Mouse (Mus musculus): ENCODE data around the gene Vstm5. TPM values are rescaled to one million over a fixed set of nuclear protein-coding genes. Genes with fewer than 3 reads are reported as not detected.

Gene Vstm5
- 16.1 TPM for polyA plus RNA-seq (2015; fragmentation: Illumina TruSeq; extraction: RNeasy Lipid Tissue Mini Kit (QIAGEN cat#74804); ENCODE audit: low read depth, low replicate concordance)

GRCm38 (mm10) chr9:15239042-15239925, at the start of gene Vstm5:
Gene Vstm5 (plus strand): TSS chr9:15239045.

GRCm38 (mm10) chr9:15279649-15280490, 41.0 kb downstream of the Vstm5 start, which contains the start of gene Med17:
Gene Med17 (minus strand): TSS chr9:15279931.

GRCm38 (mm10) chr9:15305503-15306397, 66.9 kb downstream of the Vstm5 start, which contains the start of gene Taf1d:
Gene Taf1d (plus strand): TSS chr9:15306214.

GRCm38 (mm10) chr9:15306398-15307119, 67.7 kb downstream of the Vstm5 start, which contains the start of gene 4931406C07Rik:
Gene 4931406C07Rik (minus strand): TSS chr9:15306448.

Other genes with a start within 250 kb of the Vstm5 start
- 28.1 TPM for gene Panx1, start 193.6 kb upstream of the Vstm5 start, polyA plus RNA-seq (2015; fragmentation: Illumina TruSeq; extraction: RNeasy Lipid Tissue Mini Kit (QIAGEN cat#74804); ENCODE audit: low read depth, low replicate concordance)
- not detected for gene Hephl1, start 126.9 kb upstream of the Vstm5 start, polyA plus RNA-seq (2015; fragmentation: Illumina TruSeq; extraction: RNeasy Lipid Tissue Mini Kit (QIAGEN cat#74804); ENCODE audit: low read depth, low replicate concordance)
- 33.2 TPM for gene Med17, start 40.9 kb downstream of the Vstm5 start, polyA plus RNA-seq (2015; fragmentation: Illumina TruSeq; extraction: RNeasy Lipid Tissue Mini Kit (QIAGEN cat#74804); ENCODE audit: low read depth, low replicate concordance)
- gene Taf1d, start 67.2 kb downstream of the Vstm5 start, polyA plus RNA-seq (2015; fragmentation: Illumina TruSeq; extraction: RNeasy Lipid Tissue Mini Kit (QIAGEN cat#74804); ENCODE audit: low read depth, low replicate concordance) = 31.4 TPM
- gene 4931406C07Rik, start 67.4 kb downstream of the Vstm5 start, polyA plus RNA-seq (2015; fragmentation: Illumina TruSeq; extraction: RNeasy Lipid Tissue Mini Kit (QIAGEN cat#74804); ENCODE audit: low read depth, low replicate concordance) = 24.8 TPM
- 13.4 TPM for gene Cep295, start 118.7 kb downstream of the Vstm5 start, polyA plus RNA-seq (2015; fragmentation: Illumina TruSeq; extraction: RNeasy Lipid Tissue Mini Kit (QIAGEN cat#74804); ENCODE audit: low read depth, low replicate concordance)